8 mouse cellular contexts compared by ENCODE assay signal in the genomic region with DNA sequence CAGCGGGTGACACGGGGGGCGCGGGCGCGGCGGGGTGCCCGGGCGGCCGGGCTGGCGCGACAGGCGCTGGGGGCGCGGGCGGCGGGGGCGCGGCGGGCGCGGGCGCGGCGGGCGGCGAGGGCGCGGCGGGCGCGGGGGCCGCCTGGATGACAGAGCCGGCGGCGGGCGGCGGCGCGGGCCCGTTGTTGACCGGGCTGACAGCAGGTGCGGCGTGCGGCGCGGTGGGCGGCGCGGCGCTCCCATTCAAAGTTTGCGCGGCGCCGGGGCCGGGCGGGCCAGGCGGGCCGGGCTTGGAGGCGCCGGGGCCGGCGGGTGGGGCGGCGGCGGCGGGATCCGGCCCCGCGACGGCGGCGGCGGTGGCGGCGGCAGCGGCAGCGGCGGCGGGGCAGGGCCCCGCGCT. TPM values are rescaled to one million over a fixed set of nuclear protein-coding genes. Genes with fewer than 3 reads are reported as not detected.
DNase-seq lines count a peak whose midpoint lies in the region; ATAC-seq and TF ChIP-seq lines count a peak whose summit lies in the region.

No protein-coding gene starts in this region.

- peak overlapping the region; percentile 51; the same call in 1 of the 2 replicates for H3K4me2 ChIP-seq in liver, embryonic 12.5 days

- no peaks in the 10 kb centered on the region for H3K9me3 ChIP-seq in liver, embryonic 12.5 days (replicated peaks)

- H3K4me1 ChIP-seq in liver, embryonic 12.5 days: peaks cover 57% of the 10 kb centered on the region
- H3K4me1 ChIP-seq in small intestine, adult 2 months (ENCODE audit: control insufficient read depth, insufficient read depth, insufficient read length, low read length): peaks cover 23% of the 10 kb centered on the region; the same call in 1 of the 2 replicates

- 0% methylated on average over 3 of the region's 82 CpGs for WGBS in liver, embryonic 12.5 days (ENCODE audit: insufficient replicate concordance)
- 34% methylated on average over 82 of the region's 82 CpGs for WGBS in small intestine, adult 2 months

- DNase-seq in embryo, embryonic 10 days (ENCODE audit: low spot score): peak; percentile 36
- DNase-seq in embryo, embryonic 9.5 days (ENCODE audit: extremely low spot score): no peak
- peak; percentile 34 to 78 for DNase-seq in spleen, postnatal 4 days (ENCODE audit: low spot score in 2 of 2)
- no peak for DNase-seq in spleen, postnatal 36 days (ENCODE audit: low spot score in 2 of 2)
- DNase-seq in heart, postnatal 4 days: peak; percentile 31
- no peak for DNase-seq in adipocyte (ENCODE audit: low spot score)

- ATAC-seq in liver, embryonic 12.5 days: no peak

- H3K9ac ChIP-seq in liver, embryonic 12.5 days: peak overlapping the region; percentile 90

- H3K36me3 ChIP-seq in liver, embryonic 12.5 days: no peaks in the 10 kb centered on the region
- no peaks in the 10 kb centered on the region for H3K36me3 ChIP-seq in small intestine, adult 2 months (ENCODE audit: control insufficient read depth, insufficient read depth, low read length)

- no peak for TF ChIP-seq POLR2A in small intestine, adult 2 months (IDR thresholded peaks at IDR 0.05; ENCODE audit: low read depth, low read length)

- TF ChIP-seq CTCF in small intestine, adult 2 months (IDR thresholded peaks at IDR 0.05; ENCODE audit: extremely low read depth, insufficient read length, insufficient replicate concordance, low read depth, low read length): no peak

- no peaks in the 10 kb centered on the region; the same call in 1 of the 2 replicates for H3K27me3 ChIP-seq in liver, embryonic 12.5 days (replicated peaks)
- H3K27me3 ChIP-seq in small intestine, adult 2 months (ENCODE audit: control insufficient read depth, insufficient read depth, low read length): no peaks in the 10 kb centered on the region

- H3K27ac ChIP-seq in liver, embryonic 12.5 days: peak overlapping the region; percentile 92
- H3K27ac ChIP-seq in small intestine, adult 2 months (ENCODE audit: insufficient read depth, low read depth, low read length): no peak overlapping the region

- H3K4me3 ChIP-seq in liver, embryonic 12.5 days: peak overlapping the region; percentile 81
- H3K4me3 ChIP-seq in small intestine, adult 2 months (ENCODE audit: low read depth, low read length): peak overlapping the region; percentile 98; the same call in 1 of the 2 replicates

RNA-seq across cellular contexts. Expression of a gene that starts 0.6 kb away (rescaled TPM):
- 10 to 100 TPM; 18.3 to 20.6 TPM for total RNA-seq in heart, postnatal 4 days (2021)
- 2.2 and 2.6 TPM in 2 replicates for polyA plus RNA-seq in liver, embryonic 12.5 days (2016; fragmentation: Nextera tagmentation; extraction: Ambion mirVana)
- 8.2 and 14.4 TPM in 2 replicates for polyA plus RNA-seq in small intestine, adult 2 months (2012; rRNA removed)

RNA-seq across cellular contexts. Expression of a gene that starts 48.9 kb away (rescaled TPM):
- total RNA-seq in heart, postnatal 4 days (2021): 10 to 100 TPM; 48.7 to 49.8 TPM
- polyA plus RNA-seq in liver, embryonic 12.5 days (2016; fragmentation: Nextera tagmentation; extraction: Ambion mirVana): 2.4 and 2.7 TPM in 2 replicates
- 10.7 and 23.7 TPM in 2 replicates for polyA plus RNA-seq in small intestine, adult 2 months (2012; rRNA removed)

Comparison
In these comparisons a context has a peak if more than half of its experiments do, and no peak if none do; other contexts are left out.
1. DNase-seq: peak in embryo, embryonic 10 days (single experiment), spleen, postnatal 4 days (2 of 2) and heart, postnatal 4 days (single experiment); none in embryo, embryonic 9.5 days (single experiment), spleen, postnatal 36 days (0 of 2) and adipocyte (single experiment).